Comparison of ENCODE assay signal across 9 mouse cellular contexts in the genomic region with DNA sequence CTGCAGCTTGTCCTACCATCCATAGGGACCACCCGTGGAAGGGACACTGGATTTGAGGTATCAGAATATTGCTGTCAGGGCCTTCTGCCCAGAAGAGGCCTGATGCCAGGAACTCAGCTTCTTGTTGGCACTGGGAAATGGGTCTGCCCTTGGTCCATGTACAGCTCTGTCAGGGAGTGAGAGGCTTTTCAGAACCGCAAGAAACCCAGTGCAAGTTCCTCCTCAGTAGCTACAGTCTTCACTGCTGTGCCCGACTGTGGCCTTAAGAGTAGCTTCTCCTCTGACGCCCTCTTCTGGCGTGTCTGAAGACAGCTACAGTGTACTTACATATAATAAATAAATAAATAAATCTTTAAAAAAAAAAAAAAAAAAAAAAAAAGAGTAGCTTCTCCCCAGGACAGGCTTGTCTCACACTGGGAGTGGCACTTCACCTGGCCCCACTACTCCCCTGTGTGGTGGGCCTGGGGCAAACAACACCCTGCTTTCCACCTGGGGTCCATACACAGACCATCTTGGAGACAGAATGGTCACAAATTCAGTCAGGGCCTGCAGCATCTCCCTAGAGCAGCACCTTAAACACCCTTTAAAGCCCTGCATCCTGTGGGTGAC. TPM values are rescaled to one million over a fixed set of nuclear protein-coding genes. Genes with fewer than 3 reads are reported as not detected.
A peak's percentile ranks its signal among the peaks of the same experiment; 100 is the strongest.
DNase-seq lines count a peak whose midpoint lies in the region; ATAC-seq lines count a peak whose summit lies in the region.
"Had no signal": no experiment of that assay in that cellular context is flagged by ENCODE, and none has a peak within 500 bp of the region (broad histone marks: within the 10 kb centered on the region; RNA-seq: fewer than 3 reads in every experiment).

No protein-coding gene starts in this region.

- no peak overlapping the region for H3K4me2 ChIP-seq in hindbrain, embryonic 13.5 days
- H3K4me2 ChIP-seq: hindbrain, embryonic 15.5 days had no signal

- H3K36me3 ChIP-seq in heart, embryonic 10.5 days = peaks cover 48% of the 10 kb centered on the region
- H3K36me3 ChIP-seq in hindbrain, embryonic 13.5 days = peaks cover 46% of the 10 kb centered on the region

- 45% methylated on average over 5 of the region's 5 CpGs for WGBS in heart, embryonic 10.5 days
- 34% methylated on average over 5 of the region's 5 CpGs for WGBS in hindbrain, embryonic 13.5 days

- H3K27ac ChIP-seq in heart, embryonic 10.5 days = peak overlapping the region; percentile 8; the same call in 1 of the 2 replicates
- peak overlapping the region; percentile 62; the same call in 1 of the 2 replicates for H3K27ac ChIP-seq in hindbrain, embryonic 13.5 days
- H3K27ac ChIP-seq: hindbrain, embryonic 15.5 days had no signal

- intact Hi-C loops in heart, postnatal 36 days (cut with DNase I) = loop anchor here (1.0 kb wide), 2 partner anchors 46 to 70 kb away; no protein-coding TSS in a partner anchor

- peak overlapping the region; percentile 49; the same call in 1 of the 2 replicates for H3K9ac ChIP-seq in hindbrain, embryonic 13.5 days
- H3K9ac ChIP-seq: hindbrain, embryonic 15.5 days had no signal

- no peak overlapping the region for H3K4me3 ChIP-seq in heart, embryonic 10.5 days
- no peak overlapping the region for H3K4me3 ChIP-seq in hindbrain, embryonic 13.5 days
- H3K4me3 ChIP-seq: hindbrain, embryonic 15.5 days had no signal

- peaks cover 25% of the 10 kb centered on the region for H3K4me1 ChIP-seq in heart, embryonic 10.5 days
- H3K4me1 ChIP-seq in hindbrain, embryonic 13.5 days (replicated peaks) = peaks cover 13% of the 10 kb centered on the region

- no peaks in the 10 kb centered on the region for H3K27me3 ChIP-seq in heart, embryonic 10.5 days (ENCODE audit: insufficient read depth, poor library complexity, severe bottlenecking)
- no peaks in the 10 kb centered on the region for H3K27me3 ChIP-seq in hindbrain, embryonic 13.5 days
- H3K27me3 ChIP-seq: hindbrain, embryonic 15.5 days had no signal

- ATAC-seq in hindbrain, embryonic 13.5 days (ENCODE audit: low FRiP score) = no peak

- no peak for DNase-seq in heart, embryonic 10.5 days (ENCODE audit: low spot score)
- DNase-seq in heart, postnatal 36 days = no peak
- peak; percentile 60 for DNase-seq in A20 (ENCODE audit: low read depth, low spot score)
- peak; percentile 76 for DNase-seq in cerebellum, adult 9-11 months
- DNase-seq in lung, postnatal 36 days = peak; percentile 52
- DNase-seq in layer of hippocampus, adult 11-12 months (ENCODE audit: low spot score) = no peak
- no peak for DNase-seq in testis, postnatal 10 days (ENCODE audit: low spot score)

- H3K9me3 ChIP-seq in heart, embryonic 10.5 days = no peaks in the 10 kb centered on the region
- H3K9me3 ChIP-seq in hindbrain, embryonic 13.5 days = no peaks in the 10 kb centered on the region
- H3K9me3 ChIP-seq: hindbrain, embryonic 15.5 days had no signal

RNA-seq across cellular contexts. Expression of gene Ndufs7, which starts 4.0 kb away (rescaled TPM):
- polyA plus RNA-seq in heart, embryonic 10.5 days (2016; fragmentation: Nextera tagmentation; extraction: Ambion mirVana) = 432 and 538 TPM in 2 replicates
- 100 to 1,000 TPM; 962 to 997 TPM for total RNA-seq in heart, postnatal 36 days (2021)
- polyA plus RNA-seq in hindbrain, embryonic 13.5 days (2015; fragmentation: Nextera tagmentation; extraction: Ambion mirVana) = 253 and 263 TPM in 2 replicates

RNA-seq across cellular contexts. Expression of gene Gamt, which starts 15.9 kb away (rescaled TPM):
- polyA plus RNA-seq in heart, embryonic 10.5 days (2016; fragmentation: Nextera tagmentation; extraction: Ambion mirVana) = 61.2 and 72.0 TPM in 2 replicates
- total RNA-seq in heart, postnatal 36 days (2021) = 10 to 100 TPM in 1 of 2 experiments, 1 to 10 TPM in 1; 8.9 to 12.0 TPM
- 22.3 and 24.9 TPM in 2 replicates for polyA plus RNA-seq in hindbrain, embryonic 13.5 days (2015; fragmentation: Nextera tagmentation; extraction: Ambion mirVana)

RNA-seq across cellular contexts. Expression of gene Dazap1, which starts 16.4 kb away (rescaled TPM):
- polyA plus RNA-seq in heart, embryonic 10.5 days (2016; fragmentation: Nextera tagmentation; extraction: Ambion mirVana) = 40.2 and 58.0 TPM in 2 replicates
- 10 to 100 TPM; 57.7 to 58.5 TPM for total RNA-seq in heart, postnatal 36 days (2021)
- polyA plus RNA-seq in hindbrain, embryonic 13.5 days (2015; fragmentation: Nextera tagmentation; extraction: Ambion mirVana) = 61.6 and 66.2 TPM in 2 replicates

RNA-seq across cellular contexts. Expression of gene Mum1, which starts 18.7 kb away (rescaled TPM):
- polyA plus RNA-seq in heart, embryonic 10.5 days (2016; fragmentation: Nextera tagmentation; extraction: Ambion mirVana) = 56.4 and 76.5 TPM in 2 replicates
- 10 to 100 TPM; 13.1 to 15.3 TPM for total RNA-seq in heart, postnatal 36 days (2021)
- 47.3 and 49.9 TPM in 2 replicates for polyA plus RNA-seq in hindbrain, embryonic 13.5 days (2015; fragmentation: Nextera tagmentation; extraction: Ambion mirVana)

RNA-seq across cellular contexts. Expression of gene Rps15, which starts 47.4 kb away (rescaled TPM):
- 774 and 882 TPM in 2 replicates for polyA plus RNA-seq in heart, embryonic 10.5 days (2016; fragmentation: Nextera tagmentation; extraction: Ambion mirVana)
- 100 to 1,000 TPM; 748 to 777 TPM for total RNA-seq in heart, postnatal 36 days (2021)
- polyA plus RNA-seq in hindbrain, embryonic 13.5 days (2015; fragmentation: Nextera tagmentation; extraction: Ambion mirVana) = 583 and 598 TPM in 2 replicates

Comparison
In these comparisons a context has a peak if more than half of its experiments do, and no peak if none do; other contexts are left out.
1. DNase-seq: peak in A20 (single experiment), cerebellum, adult 9-11 months (single experiment) and lung, postnatal 36 days (single experiment); none in heart, embryonic 10.5 days (single experiment), heart, postnatal 36 days (0 of 2), layer of hippocampus, adult 11-12 months (single experiment) and testis, postnatal 10 days (single experiment).